Mouse (Mus musculus): ENCODE measurements around the gene Minpp1. TPM values are rescaled to one million over a fixed set of nuclear protein-coding genes. Genes with fewer than 3 reads are reported as not detected.
A peak's percentile ranks its signal among the peaks of the same experiment; 100 is the strongest.

Minpp1 gene
- polyA plus RNA-seq, 1 experiment from 2014 or later, result 38.7 TPM

GRCm38 (mm10) chr19:32492339-32492738, 6.8 kb downstream of the Minpp1 start:
- no peak for DNase-seq (ENCODE audit: low spot score)

GRCm38 (mm10) chr19:32492981-32493380, 7.4 kb downstream of the Minpp1 start:
- no peak overlapping the region for H3K9ac ChIP-seq (ENCODE audit: low read length)
- DNase-seq (ENCODE audit: low spot score), result no peak
- H3K27me3 ChIP-seq (ENCODE audit: control insufficient read depth, insufficient read depth, low read length), result no peaks in the 10 kb centered on the region
- ATAC-seq (ENCODE audit: low FRiP score, low TSS enrichment), result no peak
- TF ChIP-seq CTCF (IDR thresholded peaks at IDR 0.05; ENCODE audit: low read depth) (no peak), EP300 (optimal IDR thresholded peaks at IDR 0.05) (no peak)
- no peaks in the 10 kb centered on the region for H3K9me3 ChIP-seq (ENCODE audit: control insufficient read depth, low read length)
- no peaks in the 10 kb centered on the region for H3K4me1 ChIP-seq (replicated peaks; ENCODE audit: control insufficient read depth, insufficient read depth)
- 92% methylated on average over 5 of the region's 5 CpGs for WGBS
- no peak overlapping the region for H3K4me2 ChIP-seq (replicated peaks; ENCODE audit: low read depth)
- no peaks in the 10 kb centered on the region for H3K36me3 ChIP-seq (ENCODE audit: control insufficient read depth, insufficient read depth, low read length)
- H3K4me3 ChIP-seq (ENCODE audit: low read depth, low read length), result no peak overlapping the region
- no peak overlapping the region for H3K27ac ChIP-seq (replicated peaks)

More at GRCm38 (mm10) chr19:32492339-32492738, 6.8 kb downstream of the Minpp1 start:
- Histone ChIP-seq H3K4me1 (replicated peaks; ENCODE audit: control insufficient read depth, insufficient read depth) (peaks cover 1% of the 10 kb centered on the region; the same call in 1 of the 2 replicates), H3K4me3 (ENCODE audit: low read depth, low read length) (no peak overlapping the region), H3K27me3 (ENCODE audit: control insufficient read depth, insufficient read depth, low read length) (no peaks in the 10 kb centered on the region), H3K9me3 (ENCODE audit: control insufficient read depth, low read length) (no peaks in the 10 kb centered on the region), H3K9ac (ENCODE audit: low read length) (no peak overlapping the region), H3K36me3 (ENCODE audit: control insufficient read depth, insufficient read depth, low read length) (no peaks in the 10 kb centered on the region), H3K4me2 (replicated peaks; ENCODE audit: low read depth) (no peak overlapping the region), H3K27ac (replicated peaks) (no peak overlapping the region)
- 95% methylated on average over 3 of the region's 3 CpGs for WGBS
- no peak for ATAC-seq (ENCODE audit: low FRiP score, low TSS enrichment)
- TF ChIP-seq EP300 (optimal IDR thresholded peaks at IDR 0.05) (no peak), CTCF (IDR thresholded peaks at IDR 0.05; ENCODE audit: low read depth) (0 out of 2 replicates have a peak, but pooled peaks have one; percentile 8)

GRCm38 (mm10) chr19:32493471-32493870, 7.9 kb downstream of the Minpp1 start:
- 75% methylated on average over 8 of the region's 8 CpGs for WGBS
- DNase-seq (ENCODE audit: low spot score) (no peak), ATAC-seq (ENCODE audit: low FRiP score, low TSS enrichment) (no peak)

GRCm38 (mm10) chr19:32494611-32495010, 9.0 kb downstream of the Minpp1 start:
- Histone ChIP-seq H3K27ac (replicated peaks) (no peak overlapping the region), H3K27me3 (ENCODE audit: control insufficient read depth, insufficient read depth, low read length) (no peaks in the 10 kb centered on the region), H3K9ac (ENCODE audit: low read length) (no peak overlapping the region), H3K9me3 (ENCODE audit: control insufficient read depth, low read length) (no peaks in the 10 kb centered on the region), H3K4me3 (ENCODE audit: low read depth, low read length) (no peak overlapping the region), H3K4me2 (replicated peaks; ENCODE audit: low read depth) (no peak overlapping the region), H3K4me1 (replicated peaks; ENCODE audit: control insufficient read depth, insufficient read depth) (no peaks in the 10 kb centered on the region), H3K36me3 (ENCODE audit: control insufficient read depth, insufficient read depth, low read length) (peaks cover 2% of the 10 kb centered on the region; the same call in 1 of the 2 replicates)
- TF ChIP-seq CTCF (IDR thresholded peaks at IDR 0.05; ENCODE audit: low read depth) (no peak), EP300 (optimal IDR thresholded peaks at IDR 0.05) (no peak)
- ATAC-seq (ENCODE audit: low FRiP score, low TSS enrichment), result no peak
- DNase-seq (ENCODE audit: low spot score), result no peak
- WGBS, result 87% methylated on average over 13 of the region's 13 CpGs

More at GRCm38 (mm10) chr19:32493471-32493870, 7.9 kb downstream of the Minpp1 start:
- H3K9me3 ChIP-seq (ENCODE audit: control insufficient read depth, low read length), result no peaks in the 10 kb centered on the region
- no peak overlapping the region for H3K4me3 ChIP-seq (ENCODE audit: low read depth, low read length)
- H3K9ac ChIP-seq (ENCODE audit: low read length), result no peak overlapping the region
- H3K36me3 ChIP-seq (ENCODE audit: control insufficient read depth, insufficient read depth, low read length), result no peaks in the 10 kb centered on the region
- H3K27me3 ChIP-seq (ENCODE audit: control insufficient read depth, insufficient read depth, low read length), result no peaks in the 10 kb centered on the region
- H3K4me2 ChIP-seq (replicated peaks; ENCODE audit: low read depth), result no peak overlapping the region
- H3K27ac ChIP-seq (replicated peaks), result no peak overlapping the region
- no peaks in the 10 kb centered on the region for H3K4me1 ChIP-seq (replicated peaks; ENCODE audit: control insufficient read depth, insufficient read depth)
- no peak for TF ChIP-seq EP300 (optimal IDR thresholded peaks at IDR 0.05)
- peak; percentile 8; the same call in 1 of the 2 replicates for TF ChIP-seq CTCF (IDR thresholded peaks at IDR 0.05; ENCODE audit: low read depth)

GRCm38 (mm10) chr19:32495034-32495433, 9.5 kb downstream of the Minpp1 start:
- no peaks in the 10 kb centered on the region for H3K27me3 ChIP-seq (ENCODE audit: control insufficient read depth, insufficient read depth, low read length)
- ATAC-seq (ENCODE audit: low FRiP score, low TSS enrichment) (no peak), DNase-seq (ENCODE audit: low spot score) (no peak)
- no peak overlapping the region for H3K4me3 ChIP-seq (ENCODE audit: low read depth, low read length)
- H3K4me1 ChIP-seq (replicated peaks; ENCODE audit: control insufficient read depth, insufficient read depth), result no peaks in the 10 kb centered on the region
- TF ChIP-seq CTCF (IDR thresholded peaks at IDR 0.05; ENCODE audit: low read depth) (no peak), EP300 (optimal IDR thresholded peaks at IDR 0.05) (no peak)
- no peak overlapping the region for H3K9ac ChIP-seq (ENCODE audit: low read length)
- peaks cover 2% of the 10 kb centered on the region for H3K36me3 ChIP-seq (ENCODE audit: control insufficient read depth, insufficient read depth, low read length)
- H3K27ac ChIP-seq (replicated peaks), result no peak overlapping the region
- H3K9me3 ChIP-seq (ENCODE audit: control insufficient read depth, low read length), result no peaks in the 10 kb centered on the region
- WGBS, result 77% methylated on average over 11 of the region's 11 CpGs
- no peak overlapping the region for H3K4me2 ChIP-seq (replicated peaks; ENCODE audit: low read depth)

- Histone ChIP-seq H3K27me3 (ENCODE audit: control insufficient read depth, insufficient read depth, low read length) (no peaks in the 10 kb centered on the region), H3K36me3 (ENCODE audit: control insufficient read depth, insufficient read depth, low read length) (peaks cover 2% of the 10 kb centered on the region), H3K4me1 (replicated peaks; ENCODE audit: control insufficient read depth, insufficient read depth) (no peaks in the 10 kb centered on the region), H3K9ac (ENCODE audit: low read length) (no peak overlapping the region), H3K4me2 (replicated peaks; ENCODE audit: low read depth) (no peak overlapping the region), H3K9me3 (ENCODE audit: control insufficient read depth, low read length) (no peaks in the 10 kb centered on the region), H3K4me3 (ENCODE audit: low read depth, low read length) (no peak overlapping the region), H3K27ac (replicated peaks) (no peak overlapping the region)
- TF ChIP-seq CTCF (IDR thresholded peaks at IDR 0.05; ENCODE audit: low read depth) (no peak), EP300 (optimal IDR thresholded peaks at IDR 0.05) (no peak)
- WGBS, result 80% methylated on average over 6 of the region's 6 CpGs
- ATAC-seq (ENCODE audit: low FRiP score, low TSS enrichment), result no peak
- DNase-seq (ENCODE audit: low spot score), result no peak
Observed at GRCm38 (mm10) chr19:32497411-32497810, 11.8 kb downstream of the Minpp1 start.

All from stomach, postnatal 0 days (tissue).